Mouse (Mus musculus) adrenal gland, adult (tissue): ENCODE results near the gene Rnaseh2c.

Source experiments
- DNase-seq, 2 experiments: peaks; one replicate each; pipeline ENCODE4 v3.0.0; 2022 to 2023; ENCODE audit warnings: low spot score in 1 of 2; ENCODE audit not compliant: inconsistent age in 2 of 2

The Rnaseh2c gene

GRCm38 (mm10) chr19:5601752-5602541 lies at the start of gene Rnaseh2c:
Rnaseh2c (plus strand) TSS chr19:5601873.
- DNase-seq, result peak; percentile 82 to 94

GRCm38 (mm10) chr19:5553802-5554201 lies 47.9 kb upstream of the Rnaseh2c start:
- no peak for DNase-seq

- DNase-seq, result no peak
These were observed 47.5 kb upstream of the Rnaseh2c start for GRCm38 (mm10) chr19:5554212-5554611.

- no peak for DNase-seq
These were observed 43.5 kb upstream of the Rnaseh2c start for GRCm38 (mm10) chr19:5558169-5558568.

- DNase-seq, result no peak
These were observed 42.9 kb upstream of the Rnaseh2c start for GRCm38 (mm10) chr19:5558770-5559169.

GRCm38 (mm10) chr19:5559229-5559628 lies 42.4 kb upstream of the Rnaseh2c start:
- no peak for DNase-seq

GRCm38 (mm10) chr19:5559631-5560456 lies 41.8 kb upstream of the Rnaseh2c start:
- peak in 1 of 2 experiments; percentile 52 for DNase-seq

- DNase-seq, result peak in 1 of 2 experiments; percentile 15
These were observed 41.1 kb upstream of the Rnaseh2c start, which contains the start of gene Ovol1 for GRCm38 (mm10) chr19:5560457-5561041. Ovol1 (minus strand) TSS chr19:5560646.

- peak in 1 of 2 experiments; percentile 36 for DNase-seq
These were observed 40.4 kb upstream of the Rnaseh2c start for GRCm38 (mm10) chr19:5561252-5561790.

GRCm38 (mm10) chr19:5561886-5562285 lies 39.8 kb upstream of the Rnaseh2c start:
- DNase-seq, result no peak

GRCm38 (mm10) chr19:5562776-5563175 lies 38.9 kb upstream of the Rnaseh2c start:
- DNase-seq, result no peak

GRCm38 (mm10) chr19:5566316-5566715 lies 35.4 kb upstream of the Rnaseh2c start:
- DNase-seq, result peak; percentile 21 to 39

GRCm38 (mm10) chr19:5567180-5567533 lies 34.5 kb upstream of the Rnaseh2c start:
- no peak for DNase-seq

- DNase-seq, result peak; percentile 94 to 98
These were observed 33.9 kb upstream of the Rnaseh2c start, which contains the start of gene Ap5b1 for GRCm38 (mm10) chr19:5567534-5568469. Ap5b1 (plus strand) TSS chr19:5568025.

- peak; percentile 84 to 95 for DNase-seq
These were observed 33.1 kb upstream of the Rnaseh2c start for GRCm38 (mm10) chr19:5568470-5569140.

- no peak for DNase-seq
These were observed 32.2 kb upstream of the Rnaseh2c start for GRCm38 (mm10) chr19:5569521-5569920.

- peak; percentile 16 to 30 for DNase-seq
These were observed 31.1 kb upstream of the Rnaseh2c start for GRCm38 (mm10) chr19:5570353-5571246.

GRCm38 (mm10) chr19:5571831-5572230 lies 29.8 kb upstream of the Rnaseh2c start:
- DNase-seq, result peak; percentile 51 to 72
